Mouse (Mus musculus) liver (tissue): Measurements from ENCODE around the gene Prkcg.
"Not testable (repeated sequence)": the region's sequence is repeated elsewhere in the genome, so short reads cannot be mapped to it uniquely, and the experiment has no call there.

ENCODE experiments used
- DNase-seq: peaks from one replicate; pipeline ENCODE4 v3.0.0-alpha.2; 2020; ENCODE audit warnings: mixed read lengths

Gene Prkcg

DNA sequence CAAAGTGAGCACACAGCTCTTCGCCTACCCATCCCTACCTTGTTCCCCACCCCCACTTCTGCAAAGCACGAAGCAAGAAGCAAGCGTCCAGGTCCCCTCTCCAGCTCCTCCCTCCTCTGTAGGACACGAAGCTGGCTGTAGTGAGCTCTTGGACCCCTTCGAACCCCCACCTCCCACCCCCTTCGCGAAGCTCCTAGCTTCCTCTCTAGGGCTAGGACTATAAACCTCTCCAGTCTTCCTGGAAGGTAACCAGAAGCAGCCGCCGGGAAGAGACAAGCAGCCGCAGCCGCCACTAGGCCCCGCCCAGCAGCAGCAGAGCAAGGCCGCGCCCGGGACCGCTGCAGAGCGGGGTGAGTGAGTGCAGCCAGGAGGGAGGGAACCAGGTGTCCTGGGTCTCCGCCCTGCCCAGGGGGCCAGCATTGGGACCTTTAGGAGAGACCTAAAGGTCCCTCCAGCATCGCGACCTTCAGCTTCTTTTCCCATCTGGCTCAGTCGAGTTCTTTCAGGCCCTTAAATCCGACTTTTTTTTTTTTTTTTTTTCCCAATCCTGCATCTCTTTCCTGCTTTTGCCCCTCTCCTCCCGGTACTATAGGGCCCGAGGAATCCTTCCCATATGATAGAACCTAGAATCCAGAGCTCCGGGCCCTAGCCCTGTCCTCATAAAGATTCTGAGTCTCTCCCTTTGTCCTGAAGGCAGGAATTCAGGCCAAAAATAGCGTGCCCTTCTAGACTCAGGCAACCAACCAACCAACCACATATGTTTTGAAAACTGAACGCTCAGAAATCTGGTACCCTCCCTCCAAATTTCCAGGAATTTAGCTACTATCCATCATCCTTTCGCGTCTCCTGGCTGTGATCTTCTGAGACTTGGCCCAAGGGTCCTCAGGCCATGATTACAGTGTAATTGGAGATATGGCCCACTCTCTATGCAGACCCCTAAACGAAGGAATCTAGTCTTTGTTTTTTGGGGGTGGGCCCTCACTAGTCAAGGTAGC lies at the start of gene Prkcg, which contains the start of gene Myadm:
Gene Prkcg, plus strand, starts transcription at position 204 of the 995 bp plus-strand sequence.
Gene Myadm, plus strand, starts transcription at position 105 of the 995 bp plus-strand sequence.
- DNase-seq, result peak; percentile 82

DNA sequence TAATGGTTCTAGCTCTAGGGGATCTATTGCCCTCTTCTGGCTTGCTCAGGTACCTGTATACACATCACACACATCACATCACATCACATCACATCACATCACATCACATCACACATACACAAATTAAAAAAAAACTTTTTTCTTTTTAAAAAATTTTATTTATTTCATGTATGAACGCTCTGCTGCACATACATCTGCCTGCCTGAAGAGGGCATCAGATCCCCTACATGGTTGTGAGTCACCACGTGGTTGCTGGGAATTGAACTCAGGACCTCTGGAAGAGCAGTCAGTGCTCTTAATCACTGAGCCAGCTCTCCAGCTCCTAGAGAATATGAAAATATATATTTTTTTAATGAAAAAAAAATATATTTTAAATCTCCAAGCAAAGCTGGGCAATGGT lies 49.8 kb upstream of the Prkcg start:
- DNase-seq, result no peak

DNA sequence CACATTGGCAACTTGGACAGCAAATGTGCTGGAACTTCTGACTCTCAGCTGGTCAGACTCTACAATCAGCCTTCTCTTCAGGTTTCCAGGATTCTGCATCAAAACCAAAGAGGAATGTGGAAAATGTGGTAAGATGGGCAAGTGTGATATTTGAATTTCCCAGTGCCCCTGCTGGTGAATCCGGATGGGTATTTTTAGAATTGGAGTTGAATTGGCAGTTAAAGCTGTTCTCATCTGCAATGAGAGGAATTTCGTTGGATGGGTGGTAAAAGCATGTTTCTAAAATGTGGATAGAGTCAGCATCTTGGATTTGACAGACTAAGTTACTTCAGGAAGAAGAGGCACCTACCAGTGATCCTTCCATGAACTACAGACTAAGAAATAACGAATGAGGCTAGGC lies 28.3 kb upstream of the Prkcg start:
- DNase-seq, result no peak

DNA sequence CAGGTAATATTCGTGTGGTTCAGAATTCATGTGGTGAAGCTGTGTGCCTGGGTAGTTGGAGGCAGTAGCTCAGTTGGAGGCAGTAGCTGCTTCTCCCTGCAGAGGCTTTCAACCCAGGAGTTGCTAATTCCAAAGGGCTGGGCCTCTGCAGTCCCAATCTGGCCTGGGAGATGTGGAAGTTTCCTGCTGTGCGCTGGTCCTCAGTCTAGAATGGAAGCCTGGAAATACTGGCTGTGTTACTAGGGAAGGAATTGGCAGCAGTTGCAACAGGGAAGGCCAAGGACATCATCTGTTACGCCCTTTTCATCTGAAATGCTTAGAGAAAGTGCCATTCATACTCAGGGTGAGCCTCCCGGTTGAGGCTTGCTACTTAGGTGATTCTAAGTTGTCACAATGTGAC lies 27.5 kb upstream of the Prkcg start:
- no peak for DNase-seq

DNA sequence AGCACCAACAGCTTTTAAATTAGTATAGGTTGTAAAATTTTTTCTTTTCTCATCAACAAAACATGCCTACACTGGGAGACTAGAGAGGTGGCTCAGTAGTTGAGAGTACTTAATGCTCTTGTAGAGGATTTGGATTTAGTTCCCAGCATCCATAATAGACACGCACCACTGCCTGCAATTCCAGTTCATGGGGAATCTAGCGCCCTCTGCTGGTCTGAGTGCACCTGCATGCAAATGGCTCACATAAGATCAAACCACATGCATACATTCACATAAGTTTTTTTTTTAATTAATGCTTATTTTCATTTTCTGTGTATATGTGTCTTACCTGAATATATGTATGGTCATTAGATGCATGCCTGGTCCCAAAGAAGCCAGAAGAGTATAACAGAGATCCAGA lies 26.2 kb upstream of the Prkcg start:
- DNase-seq, result peak; percentile 47

DNA sequence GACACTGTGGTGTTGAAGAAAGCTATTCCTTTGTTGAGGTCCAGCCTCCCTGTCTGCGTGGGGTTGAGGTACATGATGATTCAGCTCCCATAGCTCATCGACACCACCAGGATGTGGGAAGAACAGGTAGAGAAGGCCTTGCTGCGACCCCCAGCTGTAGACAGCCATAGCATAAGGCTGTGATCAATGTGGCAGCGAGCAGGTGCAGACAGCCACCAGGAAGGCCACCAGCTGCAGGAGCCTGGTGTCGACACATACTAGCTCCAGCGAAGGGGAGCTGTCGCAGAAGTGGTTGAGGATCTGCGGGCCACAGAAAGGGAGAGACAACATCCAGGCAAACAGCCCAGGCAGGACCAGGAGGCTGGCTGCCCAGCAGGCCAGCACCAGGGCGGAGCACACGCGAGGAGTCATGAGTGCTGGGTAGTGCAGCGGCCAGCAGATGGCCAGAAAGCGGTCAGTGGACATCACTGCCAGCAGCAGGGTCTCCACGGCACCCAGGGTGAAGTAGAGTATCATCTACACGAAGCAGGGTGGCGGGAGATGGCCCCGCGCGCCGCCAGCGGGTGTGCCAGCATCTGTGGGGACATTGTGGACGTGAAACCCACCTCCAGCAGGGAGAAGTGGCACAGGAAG lies 24.5 kb upstream of the Prkcg start:
- DNase-seq, result no peak

DNA sequence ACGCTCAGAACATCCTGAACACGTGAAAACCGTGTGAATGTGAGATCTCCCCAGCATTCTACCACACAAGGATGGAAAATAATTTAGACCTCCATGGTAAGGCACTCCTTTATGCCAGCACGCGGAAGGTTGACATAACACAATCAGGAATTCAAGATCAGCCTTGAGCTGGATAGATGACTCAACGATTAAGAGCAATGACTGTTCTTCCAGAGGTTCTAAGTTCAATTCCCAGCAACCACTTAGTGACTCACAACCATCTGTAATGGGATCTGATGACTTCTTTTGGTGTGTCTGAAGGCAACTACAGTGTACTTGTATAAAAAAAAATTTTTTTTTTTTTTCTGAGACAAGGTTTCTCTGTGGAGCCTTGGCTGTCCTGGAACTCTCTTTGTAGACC lies 23.7 kb upstream of the Prkcg start:
- DNase-seq, result no peak

DNA sequence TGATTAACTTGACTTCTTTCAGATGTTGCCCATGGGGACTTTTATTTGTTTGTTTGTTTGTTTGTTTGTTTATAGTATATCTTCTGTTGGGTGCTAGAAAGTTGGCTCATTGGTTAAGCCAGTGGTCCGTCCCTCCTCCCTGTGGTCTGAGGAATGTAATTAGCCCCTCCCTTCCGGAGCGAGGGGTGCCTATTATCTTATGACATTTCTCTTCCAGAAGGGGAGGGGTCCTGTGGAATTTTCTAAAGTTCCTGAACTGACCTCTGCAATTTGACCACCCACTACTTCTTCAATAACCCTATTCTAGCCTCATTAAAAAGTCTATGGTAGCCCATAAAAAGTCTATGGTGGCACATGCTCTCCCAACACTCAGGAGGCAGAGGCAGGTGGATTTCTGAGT lies 21.7 kb upstream of the Prkcg start:
- DNase-seq, result no peak

DNA sequence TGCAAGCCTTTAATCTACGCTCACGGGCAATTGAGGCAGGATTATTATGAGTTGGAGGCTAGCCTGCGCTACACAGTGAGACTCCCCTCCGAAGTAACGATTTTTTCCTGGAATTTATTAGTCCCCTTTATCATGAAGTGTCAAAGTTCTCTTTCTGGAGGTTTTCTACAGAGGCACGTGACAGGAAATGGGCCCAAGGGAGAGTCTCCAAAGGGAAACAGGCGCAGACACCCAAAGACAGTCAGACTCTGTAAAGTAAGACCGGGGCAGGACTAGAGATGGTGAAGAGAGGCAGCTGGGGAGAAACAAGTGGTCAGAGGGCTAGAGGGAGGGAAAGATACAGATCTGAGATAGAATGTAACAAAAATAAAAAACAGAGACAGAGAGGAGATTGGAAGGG lies 21.1 kb upstream of the Prkcg start:
- DNase-seq, result no peak

DNA sequence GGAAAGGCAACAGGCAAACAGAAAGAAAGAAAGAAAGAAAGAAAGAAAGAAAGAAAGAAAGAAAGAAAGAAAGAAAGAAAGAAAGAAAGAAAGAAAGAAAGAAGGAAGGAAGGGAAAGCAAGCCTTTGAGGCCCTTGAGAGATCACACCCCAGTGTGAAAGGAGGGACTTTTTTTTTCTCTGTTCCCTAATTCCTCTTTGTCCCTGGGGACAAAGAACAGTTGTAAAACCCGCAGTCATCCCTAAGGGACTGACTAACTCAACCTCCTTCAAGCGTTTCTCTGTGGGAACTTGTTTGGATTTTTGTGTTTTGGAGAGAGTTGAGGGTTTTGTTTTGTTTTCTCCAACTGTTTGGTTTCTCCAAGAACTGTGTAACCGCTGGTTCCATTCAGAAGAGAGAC lies 20.7 kb upstream of the Prkcg start:
- no peak for DNase-seq

DNA sequence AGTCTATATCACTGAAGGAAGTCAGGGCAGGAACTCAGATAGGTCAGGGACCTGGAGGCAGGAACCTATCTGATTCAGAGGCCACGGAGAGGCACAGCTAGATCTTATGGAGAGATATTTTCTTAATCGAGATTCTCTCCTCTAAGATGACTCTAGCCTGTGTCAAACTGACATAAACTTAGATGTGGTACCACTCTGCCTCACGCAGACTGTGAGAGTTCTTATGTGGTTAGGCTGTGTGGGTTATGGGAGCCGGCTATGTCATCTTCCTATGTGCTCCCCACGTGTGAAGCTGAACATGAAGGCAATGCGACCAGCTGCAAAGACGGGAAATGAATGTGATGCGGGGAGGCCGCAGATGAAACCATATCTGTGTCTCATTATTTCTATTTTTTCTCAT lies 16.8 kb upstream of the Prkcg start:
- DNase-seq, result no peak

DNA sequence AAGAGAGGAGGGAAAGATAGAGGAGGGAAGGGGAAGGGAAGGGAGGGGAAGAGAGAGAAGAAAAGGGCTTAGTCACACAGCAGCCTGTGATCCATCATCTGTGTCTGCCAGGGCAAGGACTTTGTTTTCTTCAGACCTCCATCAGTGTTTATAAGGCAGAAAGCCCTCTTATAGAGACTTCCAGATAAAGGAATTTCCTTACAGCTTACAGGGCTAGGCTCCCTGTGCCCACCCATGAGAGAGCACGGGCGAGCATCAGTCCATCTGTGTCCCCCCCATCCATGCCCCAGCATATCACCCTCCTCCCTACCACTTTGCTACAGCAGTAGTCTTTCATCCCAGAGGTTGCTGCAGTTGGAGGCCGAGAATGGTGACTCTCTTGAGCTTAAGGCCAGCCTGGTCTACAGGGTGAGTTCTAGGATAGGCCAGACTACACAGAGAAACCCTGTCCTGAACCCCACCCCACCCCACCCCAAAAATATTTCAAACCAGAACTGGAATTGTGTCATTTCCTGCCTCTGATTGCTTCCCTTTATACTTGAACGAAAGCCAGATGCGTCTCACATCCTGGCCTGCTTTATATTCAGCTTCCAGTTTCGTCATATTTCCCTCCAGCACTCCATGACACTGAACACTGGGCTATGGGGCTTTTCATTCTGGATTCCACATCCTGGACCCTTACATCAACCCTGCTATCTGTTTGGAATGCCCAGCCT lies 13.4 kb upstream of the Prkcg start:
- no peak for DNase-seq

DNA sequence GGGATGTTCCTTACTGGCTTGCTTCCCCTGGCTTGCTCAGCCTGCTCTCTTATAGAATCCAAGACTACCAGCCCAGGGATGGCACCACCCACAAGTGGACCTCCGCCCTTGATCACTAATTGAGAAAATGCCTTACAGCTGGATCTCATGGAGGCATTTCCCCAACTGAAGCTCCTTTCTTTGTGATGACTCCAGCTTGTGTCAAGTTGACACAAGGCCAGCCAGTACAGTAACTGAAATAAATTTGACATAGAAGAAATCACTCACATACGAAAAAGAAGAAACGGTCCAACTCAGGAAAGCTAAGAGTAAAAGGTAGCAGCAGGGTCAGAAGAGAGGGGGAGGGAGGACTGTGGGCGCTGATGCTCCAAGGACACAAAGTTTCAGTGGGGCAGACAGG lies 12.2 kb upstream of the Prkcg start:
- DNase-seq, result not testable (repeated sequence)

DNA sequence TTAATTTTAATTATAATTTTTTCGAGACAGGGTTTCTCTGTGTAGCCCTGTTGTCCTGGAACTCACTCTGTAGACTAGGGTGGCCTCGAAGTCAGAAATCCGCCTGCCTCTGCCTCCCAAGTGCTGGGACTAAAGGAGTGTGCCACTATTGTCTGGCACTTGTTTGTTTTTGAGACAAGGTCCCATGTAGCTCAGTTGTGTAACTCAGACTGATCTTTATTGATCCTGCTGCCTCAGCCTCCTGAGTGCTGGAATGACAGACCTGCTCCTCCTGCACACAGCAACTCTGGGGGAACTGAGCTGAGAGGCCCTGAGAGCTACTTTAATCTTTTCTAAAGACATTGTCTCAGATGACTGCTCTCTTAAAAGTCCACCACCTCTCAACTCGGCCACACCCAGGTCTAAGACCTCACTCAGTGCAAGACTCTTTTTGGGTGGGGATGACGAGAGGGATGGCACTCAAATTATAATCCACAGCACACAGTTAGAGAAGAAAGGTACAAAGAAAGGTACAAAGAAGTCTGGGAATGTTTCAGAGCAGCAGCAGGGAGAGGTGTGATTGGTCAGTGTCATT lies 8.8 kb upstream of the Prkcg start:
- DNase-seq, result no peak

DNA sequence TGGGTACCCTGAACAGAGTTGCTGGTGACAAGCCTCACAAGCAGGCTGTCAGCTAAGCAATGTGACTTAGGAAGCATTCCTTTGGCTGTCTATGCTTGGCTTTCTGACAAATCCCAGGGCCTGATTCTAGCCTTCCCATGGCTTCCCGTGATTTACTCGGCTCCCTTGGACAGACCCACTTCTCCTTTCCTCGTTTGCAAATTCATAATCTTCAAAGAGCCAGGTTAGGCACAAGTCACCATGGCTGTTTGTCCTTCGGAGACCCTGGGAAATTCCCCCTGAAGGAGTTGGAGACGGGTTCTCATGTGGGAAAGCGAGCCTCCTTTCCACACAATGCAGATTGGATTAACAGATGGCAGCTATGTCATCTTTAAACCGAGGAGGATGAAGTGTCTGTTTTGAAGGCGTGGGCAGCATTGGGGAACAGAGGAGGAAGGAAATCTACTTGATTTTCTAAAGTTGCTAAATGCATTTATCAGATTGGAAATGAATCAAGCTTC lies 8.3 kb upstream of the Prkcg start:
- DNase-seq, result no peak

DNA sequence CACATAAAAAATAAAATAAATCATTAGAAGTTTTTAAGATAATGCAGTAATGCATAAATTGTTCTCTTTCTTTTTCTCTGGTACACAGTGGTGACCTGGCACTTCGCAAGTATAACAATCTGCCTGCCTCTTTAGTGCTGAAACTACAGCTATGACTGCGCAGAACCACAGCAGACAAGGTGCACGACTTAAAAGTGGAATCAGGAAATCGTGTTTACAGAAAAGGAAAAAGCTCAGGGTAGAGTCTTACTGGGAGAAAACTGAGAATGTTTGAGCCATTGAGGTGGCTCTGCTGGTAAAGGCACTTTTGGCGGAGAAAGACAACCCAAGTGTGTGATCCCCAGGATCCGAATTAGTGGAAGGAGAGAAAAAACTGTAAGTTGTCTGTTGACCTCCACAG lies 7.2 kb upstream of the Prkcg start:
- DNase-seq, result no peak

DNA sequence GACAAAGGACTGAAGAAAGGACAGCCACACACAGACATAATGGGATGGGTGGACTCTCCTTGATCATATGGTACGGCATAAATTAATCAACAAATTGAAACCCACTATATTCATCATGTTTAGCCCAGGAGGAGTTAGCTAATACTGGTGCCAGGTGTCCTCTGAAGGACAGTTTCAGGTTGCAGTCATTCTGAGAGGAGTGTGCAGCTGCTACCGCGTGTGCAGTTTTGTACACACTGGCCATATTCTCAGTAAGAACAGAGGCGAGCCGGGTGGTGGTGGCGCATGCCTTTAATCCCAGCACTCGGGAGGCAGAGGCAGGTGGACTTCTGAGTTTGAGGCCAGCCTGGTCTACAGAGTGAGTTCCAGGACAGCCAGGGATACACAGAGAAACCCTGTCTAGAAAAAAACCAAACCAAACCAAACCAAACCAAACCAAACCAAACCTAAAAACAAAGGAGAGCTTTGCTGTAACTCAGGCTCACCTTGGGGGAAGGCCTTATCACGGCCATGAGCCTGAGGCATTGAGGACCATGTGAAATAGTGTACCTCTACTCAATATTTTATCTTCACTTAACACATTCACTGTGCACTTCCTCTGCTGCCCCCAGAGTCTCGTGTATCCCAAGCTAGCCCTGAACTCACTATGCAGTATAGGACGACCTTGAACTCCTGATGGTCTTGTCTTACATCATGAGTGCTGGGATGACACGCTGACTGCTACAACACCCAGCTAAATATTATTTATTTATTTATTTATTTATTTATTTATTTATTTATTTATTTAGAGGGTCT lies 5.7 kb upstream of the Prkcg start:
- no peak for DNase-seq

DNA sequence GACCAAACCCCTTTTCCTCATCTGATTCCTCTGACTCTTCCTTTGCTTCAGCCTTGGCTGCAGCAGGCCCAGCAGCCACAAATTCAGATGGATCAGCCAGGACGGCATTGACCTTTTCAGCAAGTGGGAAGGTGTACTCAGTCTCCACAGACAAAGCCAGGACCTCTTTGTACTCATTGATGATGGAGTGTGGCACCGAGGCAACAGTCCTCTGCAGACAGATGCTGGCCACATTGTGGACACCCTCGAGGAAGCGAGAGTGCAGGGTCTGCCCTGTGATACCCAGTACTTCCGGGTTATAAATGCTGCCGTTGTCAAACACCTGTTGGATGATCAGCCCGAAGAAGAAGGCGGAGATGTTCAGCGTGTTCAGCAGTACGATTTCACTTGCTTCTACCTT lies 4.4 kb upstream of the Prkcg start:
- no peak for DNase-seq

DNA sequence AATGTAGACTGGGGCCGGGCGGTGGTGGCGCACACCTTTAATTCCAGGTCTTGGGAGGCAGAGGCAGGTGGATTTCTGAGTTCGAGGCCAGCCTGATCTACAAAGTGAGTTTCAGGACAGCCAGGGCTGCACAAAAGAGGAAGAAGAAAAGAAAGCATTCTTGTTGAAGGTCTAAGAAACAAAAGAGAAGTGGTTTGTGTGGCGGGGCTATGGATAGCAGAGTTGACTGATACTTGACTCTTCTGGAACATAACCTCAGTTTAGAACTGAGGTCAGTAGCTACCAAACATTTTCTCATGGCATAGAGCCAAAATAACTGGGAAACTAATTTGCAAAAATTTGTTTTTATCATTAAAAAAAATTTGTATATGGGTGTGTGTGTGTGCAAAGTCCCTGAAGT lies 2.9 kb upstream of the Prkcg start:
- no peak for DNase-seq

DNA sequence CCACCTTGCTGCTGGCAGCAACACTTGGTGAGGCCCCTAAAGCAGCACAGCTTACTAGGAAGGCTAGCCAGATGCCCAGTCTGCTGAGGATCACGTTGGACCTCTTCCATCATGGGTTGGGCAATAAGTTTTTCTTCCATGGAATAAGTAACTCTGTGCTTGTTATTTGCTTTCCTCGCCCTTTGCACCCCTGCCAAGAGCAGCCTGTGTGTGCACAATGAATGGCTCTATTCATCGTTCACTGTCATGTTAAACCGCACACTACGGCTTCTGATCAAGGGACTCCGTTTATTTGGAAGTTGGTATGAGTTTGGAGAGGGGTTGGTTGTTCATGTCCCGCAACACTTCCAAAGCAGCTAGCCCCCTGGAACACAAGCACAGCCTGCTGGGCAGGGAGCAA lies 1.8 kb upstream of the Prkcg start:
- no peak for DNase-seq

DNA sequence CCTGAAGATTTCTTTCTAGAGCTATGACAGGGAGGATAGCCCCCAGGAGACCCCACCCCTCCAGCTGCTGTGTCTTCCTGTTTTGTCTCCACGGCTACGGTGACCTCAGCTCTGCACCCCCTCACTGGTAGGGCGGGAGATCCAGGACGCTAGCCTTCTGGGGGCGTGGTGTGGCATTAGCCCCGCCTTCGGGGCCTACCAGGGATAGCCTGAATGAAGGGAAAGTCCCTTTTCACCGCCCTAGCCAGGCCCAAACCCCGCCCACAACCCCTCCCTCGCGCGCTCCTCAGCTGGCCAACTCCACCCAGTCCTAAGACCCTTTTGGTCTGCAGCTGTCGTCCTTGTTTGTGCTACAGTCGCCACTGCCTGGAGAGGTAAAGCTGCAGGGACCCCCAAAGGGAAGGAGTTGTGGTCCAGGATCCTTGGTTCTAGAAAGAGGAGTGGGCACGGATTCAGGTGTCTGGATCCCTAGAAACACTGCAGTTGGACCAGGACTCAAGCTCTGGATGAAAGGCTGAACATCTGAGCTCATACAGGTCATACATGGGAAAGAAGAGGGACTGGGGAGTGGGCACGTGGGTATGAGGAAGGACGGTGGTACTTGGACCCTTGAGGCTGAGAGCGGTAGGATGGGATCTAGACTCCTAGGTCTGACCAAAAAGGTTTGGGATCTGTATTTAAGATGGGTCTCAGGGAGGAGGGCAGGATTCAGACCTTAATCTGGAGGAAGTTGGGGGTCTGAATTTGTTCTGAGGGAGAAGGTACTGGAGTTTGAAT lies 1.5 kb downstream of the Prkcg start:
- DNase-seq, result peak; percentile 93
